Mouse (Mus musculus): Measurements from ENCODE around the gene Snapc4.
A peak's percentile ranks its signal among the peaks of the same experiment; 100 is the strongest.

Gene Snapc4

GRCm38 (mm10) chr2:26341510-26341981 lies 38.9 kb downstream of the Snapc4 start:
- no peak for DNase-seq (ENCODE audit: low read depth, low spot score)

DNA sequence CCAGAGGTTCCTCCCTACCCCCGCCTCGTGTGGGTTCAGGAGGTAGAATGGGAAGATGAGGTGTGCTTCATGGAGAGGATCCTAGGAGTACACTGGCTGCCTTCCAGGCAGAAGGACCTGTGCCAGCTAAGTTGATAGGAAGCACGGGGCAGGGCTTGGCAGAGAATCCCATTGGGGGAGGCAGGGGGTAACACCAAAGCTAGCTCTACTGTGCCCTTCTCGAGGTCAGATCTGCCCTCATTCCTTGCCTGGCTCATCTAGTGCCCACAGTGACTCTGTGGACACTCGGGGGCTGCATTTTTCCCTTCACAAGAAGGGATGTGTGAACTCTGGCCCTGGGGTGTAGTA lies 41.3 kb downstream of the Snapc4 start:
- DNase-seq (ENCODE audit: low read depth, low spot score) = no peak

- no peak for DNase-seq (ENCODE audit: low read depth, low spot score)
Measured at GRCm38 (mm10) chr2:26338302-26339203, 41.9 kb downstream of the Snapc4 start.

GRCm38 (mm10) chr2:26330702-26331101 lies 49.8 kb downstream of the Snapc4 start:
- no peak for DNase-seq (ENCODE audit: low read depth, low spot score)

GRCm38 (mm10) chr2:26330056-26330468 lies 50.4 kb downstream of the Snapc4 start:
- DNase-seq (ENCODE audit: low read depth, low spot score) = no peak

DNA sequence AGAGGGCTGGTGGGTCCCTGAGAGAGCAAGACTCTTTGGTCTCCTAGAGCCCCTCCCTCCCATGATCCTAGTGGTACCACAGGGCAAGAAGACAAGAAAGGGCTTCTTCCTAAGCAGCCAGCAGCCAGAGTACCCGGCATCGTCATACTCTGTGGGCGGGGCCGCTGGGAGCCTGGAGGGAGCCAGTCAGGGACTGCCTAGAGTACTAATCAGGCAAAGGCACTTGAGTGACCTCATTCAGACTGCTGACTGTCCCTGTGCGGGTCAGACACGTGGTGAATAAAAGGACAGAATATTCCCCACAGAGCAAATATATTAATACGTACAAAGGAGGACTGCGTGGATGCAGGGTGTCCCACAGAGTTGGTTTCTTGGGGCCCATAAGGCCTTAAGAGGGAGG lies 51.1 kb downstream of the Snapc4 start:
- DNase-seq (ENCODE audit: low read depth, low spot score) = no peak

GRCm38 (mm10) chr2:26327852-26328251 lies 52.6 kb downstream of the Snapc4 start:
- peak; percentile 58 for DNase-seq (ENCODE audit: low read depth, low spot score)

- peak; percentile 85 for DNase-seq (ENCODE audit: low read depth, low spot score)
Measured at GRCm38 (mm10) chr2:26325386-26326181, 54.9 kb downstream of the Snapc4 start.

GRCm38 (mm10) chr2:26324917-26325316 lies 55.5 kb downstream of the Snapc4 start:
- DNase-seq (ENCODE audit: low read depth, low spot score) = peak; percentile 57

DNA sequence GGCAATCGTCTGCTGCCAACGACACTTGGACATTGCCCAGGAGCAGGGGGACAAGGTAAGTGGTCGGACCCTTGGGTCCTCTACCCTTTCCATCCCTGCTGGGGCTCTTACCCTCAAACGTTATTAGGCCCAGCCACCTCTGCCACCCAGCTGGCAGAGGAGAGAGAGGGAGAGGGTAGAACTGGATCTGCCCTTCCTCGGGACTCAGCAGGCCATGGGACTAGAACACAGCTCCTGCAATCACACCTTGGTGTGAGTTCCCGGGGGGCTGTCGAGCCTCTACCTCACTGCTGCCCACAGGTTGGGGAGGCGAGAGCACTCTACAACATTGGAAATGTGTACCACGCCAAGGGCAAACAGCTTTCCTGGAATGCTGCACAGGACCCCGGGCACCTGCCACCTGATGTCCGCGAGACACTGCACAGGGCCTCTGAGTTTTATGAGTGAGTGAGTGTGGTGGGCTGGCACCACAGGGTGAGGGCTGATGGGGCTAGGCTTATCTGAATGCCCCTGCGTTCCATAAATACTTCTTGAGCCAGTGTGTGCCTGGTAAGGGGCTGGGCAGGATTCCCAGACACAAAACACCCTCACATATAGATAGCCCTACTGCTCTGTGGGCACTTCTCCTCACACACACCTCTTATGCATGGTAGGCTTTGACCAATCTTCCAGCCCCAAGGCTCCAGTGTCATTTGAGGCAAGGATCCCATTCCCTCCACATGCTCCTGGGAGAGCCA lies 56.7 kb downstream of the Snapc4 start:
- DNase-seq (ENCODE audit: low read depth, low spot score) = no peak

DNA sequence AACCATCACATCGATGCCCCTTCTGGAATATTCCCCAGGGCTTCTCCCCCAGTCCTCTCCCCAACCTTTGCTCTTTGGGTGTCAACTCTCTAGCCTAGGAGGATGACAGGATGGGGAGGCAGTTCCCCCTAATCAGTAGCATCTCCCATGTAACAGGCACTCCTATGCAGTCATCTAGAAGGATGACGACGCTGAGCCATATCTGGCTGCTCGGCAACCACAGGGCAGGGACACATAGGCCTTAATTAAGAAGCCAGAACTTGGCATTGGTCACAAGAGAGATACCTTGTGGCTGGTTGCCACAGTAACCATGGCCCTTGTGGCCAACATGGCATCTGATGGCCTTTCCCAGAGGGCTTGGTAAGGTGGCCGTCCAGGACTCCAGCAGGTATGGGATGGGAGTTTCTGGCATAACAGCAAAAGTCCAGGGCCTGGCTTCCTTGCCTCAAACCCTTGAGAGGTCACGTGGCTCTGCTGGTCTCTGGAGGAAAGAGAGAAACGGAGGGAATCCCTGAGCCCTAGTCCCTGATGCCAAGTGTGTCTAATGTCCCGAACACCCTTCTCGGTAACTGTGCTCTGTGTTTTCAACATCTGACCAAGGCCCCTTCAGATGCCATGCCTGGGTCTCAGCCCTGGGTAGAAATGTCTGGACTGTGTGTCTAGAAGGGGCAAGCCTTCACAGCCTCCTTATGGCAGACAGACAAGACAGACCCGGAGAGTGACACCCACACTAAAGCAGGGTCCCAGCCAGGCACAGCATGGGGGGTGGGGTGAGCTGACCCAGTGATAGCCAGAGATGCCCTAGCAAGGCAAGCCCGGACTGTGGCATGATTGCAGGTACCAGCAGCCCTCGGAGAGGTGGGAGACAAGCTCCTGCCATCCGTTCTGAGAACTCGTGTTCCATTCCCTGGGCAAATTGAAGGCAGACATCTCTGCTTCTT lies 59.9 kb downstream of the Snapc4 start:
- DNase-seq (ENCODE audit: low read depth, low spot score) = no peak

GRCm38 (mm10) chr2:26319519-26320244 lies 60.8 kb downstream of the Snapc4 start:
- no peak for DNase-seq (ENCODE audit: low read depth, low spot score)

GRCm38 (mm10) chr2:26319109-26319508 lies 61.3 kb downstream of the Snapc4 start:
- DNase-seq (ENCODE audit: low read depth, low spot score) = no peak

DNA sequence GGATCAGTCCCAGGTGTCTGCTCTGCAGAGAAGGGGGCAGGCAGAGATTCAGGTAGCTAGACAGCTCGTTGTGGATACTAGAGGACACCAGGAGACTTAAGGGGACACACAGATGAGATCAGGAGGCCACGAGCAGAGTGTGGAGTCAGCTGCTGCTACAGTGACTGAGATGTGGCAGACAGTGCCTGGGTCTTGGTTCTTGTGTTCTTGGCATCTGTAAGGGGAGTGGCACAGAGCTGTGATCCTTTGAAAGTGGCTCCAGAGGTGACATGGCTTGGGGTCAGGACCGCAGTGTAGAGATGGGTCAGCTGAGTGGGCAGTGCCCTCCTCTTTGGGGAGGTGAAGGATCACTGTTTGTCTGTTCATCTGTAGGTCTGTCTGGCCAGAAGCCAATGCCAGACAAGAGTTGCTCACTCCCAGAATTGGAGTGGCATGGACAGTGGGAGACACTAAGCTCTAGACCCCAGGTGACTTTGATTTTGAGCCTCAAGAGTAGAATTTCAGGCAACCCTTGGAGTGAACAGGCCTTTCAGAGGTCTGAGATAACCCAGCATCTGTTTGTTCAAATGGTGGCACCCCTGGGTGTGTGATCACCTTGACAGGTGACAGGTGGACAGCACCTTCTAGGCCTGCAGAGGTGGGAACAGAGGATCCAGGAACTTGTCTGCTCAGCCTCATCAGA lies 62.3 kb downstream of the Snapc4 start:
- DNase-seq (ENCODE audit: low read depth, low spot score) = no peak

DNA sequence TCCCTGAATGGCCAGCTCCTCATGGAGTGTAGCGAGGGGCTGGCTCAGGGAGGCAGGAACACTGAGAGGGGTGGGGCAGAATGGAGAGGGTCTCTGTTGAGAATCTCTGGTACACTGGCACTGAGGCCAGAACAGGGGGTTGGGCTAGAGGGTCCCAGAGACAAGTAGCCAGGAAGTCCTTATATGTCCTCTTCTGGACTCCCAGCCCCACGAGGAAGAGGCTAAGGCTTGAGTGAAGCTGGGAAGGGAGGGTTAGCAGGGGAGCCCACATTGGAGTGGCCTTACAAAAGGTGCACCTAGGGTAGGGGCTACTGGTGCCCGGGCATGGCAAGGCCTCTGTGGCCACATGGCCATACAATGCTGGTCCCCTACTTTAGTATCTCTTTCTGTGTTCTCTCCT lies 63.1 kb downstream of the Snapc4 start:
- no peak for DNase-seq (ENCODE audit: low read depth, low spot score)

GRCm38 (mm10) chr2:26316576-26317246 lies 63.7 kb downstream of the Snapc4 start:
- peak; percentile 76 for DNase-seq (ENCODE audit: low read depth, low spot score)

- DNase-seq (ENCODE audit: low read depth, low spot score) = peak; percentile 66
Measured at GRCm38 (mm10) chr2:26315925-26316311, 64.5 kb downstream of the Snapc4 start.

- peak; percentile 69 for DNase-seq (ENCODE audit: low read depth, low spot score)
Measured at GRCm38 (mm10) chr2:26315072-26315924, 65.2 kb downstream of the Snapc4 start, which contains the start of gene Gpsm1. Gene Gpsm1, plus strand, starts transcription at chr2:26315515.

Measured in 3T3-L1 (cell line).